Mouse (Mus musculus): ENCODE data around the gene Epb41.
A peak's percentile ranks its signal among the peaks of the same experiment; 100 is the strongest.

Gene Epb41

GRCm38 (mm10) chr4:132008191-132008590 lies 66.9 kb downstream of the Epb41 start:
- DNase-seq (ENCODE audit: low spot score in 2 of 2): peak; percentile 43 to 56

DNA sequence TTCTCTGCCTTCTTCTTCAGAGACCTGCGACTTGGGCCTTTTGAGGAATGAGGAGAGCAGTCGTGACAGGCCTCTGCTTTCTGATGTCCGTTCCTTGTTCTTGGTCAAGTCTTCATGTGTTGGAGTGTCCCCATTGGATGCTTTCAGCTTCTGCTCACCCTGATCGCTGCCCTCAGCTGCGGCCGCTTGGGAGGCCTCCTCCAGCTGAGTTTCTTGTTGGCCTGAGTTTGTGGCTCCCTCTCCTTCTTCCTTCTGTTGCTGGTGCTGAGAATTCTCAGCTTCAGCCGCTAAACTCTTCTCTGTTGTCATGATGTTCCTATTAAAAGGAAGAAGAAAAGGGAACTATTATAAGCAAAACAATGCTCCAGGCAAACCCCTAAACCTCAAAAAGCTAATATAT lies 68.0 kb downstream of the Epb41 start:
- no peak for DNase-seq (ENCODE audit: low spot score in 2 of 2)

DNA sequence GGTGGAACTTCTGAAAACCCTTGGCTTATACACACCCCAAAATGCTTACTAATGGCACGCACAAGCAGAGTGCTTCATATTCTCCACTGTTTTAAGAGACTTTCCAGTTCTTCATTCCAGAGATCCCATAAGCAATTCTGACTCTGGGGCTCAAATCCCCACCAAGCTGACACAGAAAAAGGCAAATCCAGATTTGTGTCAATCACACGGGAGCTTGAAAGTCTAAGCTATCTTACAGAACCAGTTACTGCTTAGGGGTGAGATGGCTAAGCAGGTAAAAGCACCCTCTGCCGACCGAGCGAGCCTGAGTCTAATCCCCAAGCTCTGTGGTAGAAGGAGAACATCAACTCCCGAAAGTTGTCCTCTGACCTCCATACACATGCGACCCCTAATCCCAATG lies 76.5 kb downstream of the Epb41 start:
- DNase-seq (ENCODE audit: low spot score in 2 of 2): no peak

DNA sequence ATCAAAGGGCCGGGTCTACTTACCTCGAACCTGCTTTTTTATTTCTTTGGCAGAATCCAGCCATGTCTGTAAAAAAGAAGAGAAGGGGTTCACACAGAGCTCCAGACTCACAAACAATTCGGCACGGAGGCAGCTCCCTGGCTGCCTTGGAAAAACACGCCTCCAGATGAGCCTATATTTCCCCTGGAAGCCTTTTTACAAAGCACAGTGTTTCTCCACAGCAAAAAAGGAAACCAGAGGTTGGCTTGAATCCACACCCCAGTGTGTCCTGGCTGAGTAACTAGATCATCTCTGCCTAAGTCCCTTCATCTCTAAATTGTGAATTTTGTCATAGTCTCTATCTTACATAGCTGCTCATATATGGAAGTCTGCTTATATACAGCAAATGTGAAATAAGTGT lies 77.6 kb downstream of the Epb41 start:
- no peak for DNase-seq (ENCODE audit: low spot score in 2 of 2)

- DNase-seq (ENCODE audit: low spot score in 2 of 2): no peak
These were observed 78.1 kb downstream of the Epb41 start for GRCm38 (mm10) chr4:131996985-131997384.

DNA sequence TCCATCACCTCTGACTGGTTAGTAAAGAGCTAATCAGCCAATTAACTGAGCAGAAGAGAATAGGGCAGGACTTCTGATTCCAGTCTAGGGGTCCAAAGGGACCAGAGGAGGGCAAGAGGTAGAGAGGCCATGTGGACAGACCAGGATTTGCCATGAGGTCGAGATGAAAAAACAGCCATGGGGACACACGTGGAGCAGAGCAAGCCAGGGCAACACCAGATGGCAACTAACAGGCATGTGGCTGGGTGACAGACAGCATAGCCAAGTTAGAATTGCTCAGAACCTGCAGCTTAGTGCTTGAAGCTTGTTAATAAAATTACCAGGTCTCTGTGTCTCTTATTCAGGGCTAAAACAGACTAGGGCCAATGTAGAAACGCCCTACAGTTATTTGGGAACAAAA lies 81.3 kb downstream of the Epb41 start:
- DNase-seq (ENCODE audit: low spot score in 2 of 2): no peak

- DNase-seq (ENCODE audit: low spot score in 2 of 2): no peak
These were observed 92.1 kb downstream of the Epb41 start for GRCm38 (mm10) chr4:131982881-131983538.

GRCm38 (mm10) chr4:131981755-131982154 lies 93.4 kb downstream of the Epb41 start:
- no peak for DNase-seq (ENCODE audit: low spot score in 2 of 2)

GRCm38 (mm10) chr4:131977201-131977600 lies 97.9 kb downstream of the Epb41 start:
- DNase-seq (ENCODE audit: low spot score in 2 of 2): peak; percentile 51 to 72

GRCm38 (mm10) chr4:131970244-131970853 lies 104.8 kb downstream of the Epb41 start:
- DNase-seq (ENCODE audit: low spot score in 2 of 2): no peak

DNA sequence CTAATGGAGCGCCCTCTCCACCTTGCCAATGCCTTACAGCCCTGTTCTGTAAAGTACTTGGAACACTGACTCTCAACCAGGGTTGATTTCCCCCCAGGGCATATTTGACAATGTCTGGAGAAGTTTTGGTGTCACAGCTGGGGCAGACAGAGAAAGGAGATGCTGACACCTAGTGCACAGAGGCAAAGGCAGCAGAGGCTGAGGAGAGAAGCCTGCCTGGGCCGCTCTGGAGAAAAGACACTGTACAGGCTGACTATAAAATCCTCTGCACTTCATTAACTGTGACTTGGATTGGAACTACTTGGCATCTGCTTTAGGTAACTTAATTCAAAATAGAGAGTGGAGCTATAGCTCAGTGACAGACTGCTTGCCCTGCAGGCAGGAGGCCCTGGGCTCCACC lies 106.2 kb downstream of the Epb41 start:
- no peak for DNase-seq (ENCODE audit: low spot score in 2 of 2)

- no peak for DNase-seq (ENCODE audit: low spot score in 2 of 2)
These were observed 118.0 kb downstream of the Epb41 start for GRCm38 (mm10) chr4:131957161-131957560.

DNA sequence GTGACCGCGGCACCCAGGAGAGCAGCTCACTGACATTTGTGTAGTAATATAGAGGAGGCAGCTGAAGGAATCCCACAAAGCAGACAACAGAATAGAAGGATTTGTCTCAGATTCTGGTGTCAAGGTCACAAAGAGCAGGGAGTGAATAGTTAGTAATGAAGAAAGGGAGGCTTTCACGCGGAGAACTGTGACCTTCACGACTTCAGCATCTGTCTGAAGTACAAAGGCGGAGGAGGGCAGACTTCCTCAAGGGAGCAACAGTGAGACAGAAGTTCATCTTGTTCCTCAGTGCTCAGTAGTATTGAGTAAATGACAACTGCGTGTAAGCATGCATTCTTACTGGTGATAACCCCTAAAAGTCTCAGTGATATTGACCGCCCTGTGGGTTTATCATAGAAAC lies 124.5 kb downstream of the Epb41 start:
- no peak for DNase-seq (ENCODE audit: low spot score in 2 of 2)

- DNase-seq (ENCODE audit: low spot score in 2 of 2): no peak
These were observed 125.2 kb downstream of the Epb41 start for GRCm38 (mm10) chr4:131949903-131950302.

DNA sequence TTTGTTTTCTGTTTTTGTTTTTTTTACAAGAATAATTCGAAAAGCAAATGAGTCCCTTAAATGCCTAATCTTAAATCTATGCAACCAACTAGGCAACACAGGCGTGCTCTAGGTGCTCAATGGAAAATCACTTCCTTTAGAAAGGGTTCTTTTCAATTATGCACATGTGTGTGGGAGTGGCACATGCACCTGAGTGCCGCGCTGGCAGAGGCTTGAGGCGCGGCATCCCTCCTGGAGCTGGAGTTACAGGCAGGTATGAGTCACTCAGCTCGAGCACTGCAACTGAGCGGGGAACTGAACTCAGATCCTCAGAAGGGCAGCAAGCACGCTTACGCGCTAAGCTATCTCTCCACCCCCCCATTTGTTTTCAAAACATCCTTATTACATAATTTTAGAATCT lies 127.3 kb downstream of the Epb41 start:
- no peak for DNase-seq (ENCODE audit: low spot score in 2 of 2)

DNA sequence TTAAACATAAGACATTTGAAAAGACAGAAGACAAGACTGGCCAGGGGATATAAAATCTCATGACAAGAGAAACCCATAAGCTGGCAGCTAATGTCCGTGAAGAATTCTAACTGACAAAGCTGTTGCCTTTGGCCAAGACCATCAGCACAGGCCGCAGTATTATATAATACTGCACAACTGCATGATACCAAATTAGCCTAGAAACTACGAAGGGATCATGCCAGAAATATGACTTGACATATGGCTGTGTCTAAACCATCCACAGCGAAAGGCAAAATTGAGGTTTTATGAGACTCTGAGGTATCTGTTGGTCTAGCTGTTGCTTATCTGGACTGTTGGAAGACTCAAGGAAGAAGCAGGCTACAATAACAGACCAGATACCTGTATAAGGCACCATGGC lies 134.3 kb downstream of the Epb41 start:
- no peak for DNase-seq (ENCODE audit: low spot score in 2 of 2)

GRCm38 (mm10) chr4:131939459-131939858 lies 135.7 kb downstream of the Epb41 start:
- no peak for DNase-seq (ENCODE audit: low spot score in 2 of 2)

GRCm38 (mm10) chr4:131929146-131929545 lies 146.0 kb downstream of the Epb41 start:
- DNase-seq (ENCODE audit: low spot score in 2 of 2): no peak

- DNase-seq (ENCODE audit: low spot score in 2 of 2): no peak
These were observed 150.9 kb downstream of the Epb41 start for GRCm38 (mm10) chr4:131924096-131924810.

- DNase-seq (ENCODE audit: low spot score in 2 of 2): no peak
These were observed 152.7 kb downstream of the Epb41 start for GRCm38 (mm10) chr4:131922404-131922803.

GRCm38 (mm10) chr4:131921461-131922346 lies 153.4 kb downstream of the Epb41 start, which contains the start of gene Tmem200b:
Gene Tmem200b, plus strand, starts transcription at chr4:131921771.
- DNase-seq (ENCODE audit: low spot score in 2 of 2): no peak

Measured in natural killer cell, adult 2 months (primary cell).